Mouse (Mus musculus) CH12.LX (cell line): ENCODE measurements at regions not wholly inside any gene's neighbourhood (a gene's known extent, or its start where the extent isn't known, plus 50 kb on each side); places are given as distances from the start of the nearest gene placed in this dataset.

Experiments
- DNase-seq: peaks from one replicate; pipeline ENCODE4 v3.0.0-alpha.2; 2013; ENCODE audit errors: extremely low read depth
- H3K27ac ChIP-seq: 2 replicates; pipeline ENCODE4 v1.5.1; 2012; ENCODE audit warnings: low read depth, mild to moderate bottlenecking, control low read depth, moderate library complexity; ENCODE audit not compliant: insufficient read depth
- H3K27me3 ChIP-seq: replicated peaks from 2 replicates; pipeline ENCODE3; 2012; ENCODE audit warnings: inconsistent platforms
- H3K36me3 ChIP-seq, 2 experiments: replicated peaks in 1 of 2; 2 replicates each; pipeline versions ENCODE3 to v1.6.1; 2012; ENCODE audit warnings: inconsistent platforms in 1 of 2, low read length in 1 of 2, mild to moderate bottlenecking in 1 of 2, mixed read lengths in 1 of 2, moderate library complexity in 1 of 2; ENCODE audit not compliant: control insufficient read depth in 1 of 2, insufficient read depth in 1 of 2
- H3K4me1 ChIP-seq, 2 experiments: 2 replicates each; pipeline ENCODE4 v1.6.1; 2012; ENCODE audit warnings: inconsistent platforms in 1 of 2, moderate library complexity in 1 of 2; ENCODE audit not compliant: insufficient read depth in 2 of 2, control insufficient read depth in 1 of 2
- H3K4me2 ChIP-seq: 2 replicates; pipeline ENCODE4 v1.6.1; 2012; ENCODE audit warnings: low read depth, mild to moderate bottlenecking, control low read depth; ENCODE audit not compliant: poor library complexity, insufficient read depth, severe bottlenecking
- H3K4me3 ChIP-seq, 3 experiments: fragments of 150-350 bp in 1 of 3; sonication (generic) in 1 of 3; replicated peaks in 1 of 3; 2 replicates each; pipeline versions ENCODE3 to v1.5.1; 2011 to 2012; ENCODE audit warnings: low read depth in 2 of 3, low read length in 2 of 3, mild to moderate bottlenecking in 2 of 3, moderate library complexity in 2 of 3, control low read depth in 1 of 3, improper control_type of control experiment in 1 of 3, inconsistent platforms in 1 of 3, mixed read lengths in 1 of 3; ENCODE audit not compliant: poor library complexity in 1 of 3
- H3K79me2 ChIP-seq: replicated peaks from 2 replicates; pipeline ENCODE4 v1.6.1; 2012; ENCODE audit warnings: mild to moderate bottlenecking, moderate library complexity; ENCODE audit not compliant: control insufficient read depth, poor library complexity, insufficient read depth, severe bottlenecking; ENCODE audit errors: extremely low read depth
- H3K9ac ChIP-seq: 2 replicates; pipeline ENCODE4 v1.6.1; 2012; ENCODE audit warnings: low read depth, mild to moderate bottlenecking, control low read depth, moderate library complexity; ENCODE audit not compliant: insufficient read depth
- H3K9me3 ChIP-seq: replicated peaks from 2 replicates; pipeline ENCODE3; 2012; ENCODE audit warnings: low read length, inconsistent platforms, mixed read lengths
- CHD2 ChIP-seq: IDR thresholded peaks from 2 replicates; pipeline ENCODE4 v1.6.1; 2011; ENCODE audit warnings: low read length, improper control_type of control experiment
- CTCF ChIP-seq, 2 experiments: IDR thresholded peaks in 1 of 2; conservative IDR thresholded peaks in 1 of 2; 2 replicates each; pipeline ENCODE4 v1.5.1; 2011 to 2012; ENCODE audit warnings: low read depth in 2 of 2, low read length in 2 of 2, improper control_type of control experiment in 1 of 2, inconsistent platforms in 1 of 2, mild to moderate bottlenecking in 1 of 2, moderate library complexity in 1 of 2
- EP300 ChIP-seq: IDR thresholded peaks from 2 replicates; pipeline ENCODE4 v1.6.1; 2011; ENCODE audit warnings: low read length, improper control_type of control experiment
- GABPA ChIP-seq: IDR thresholded peaks from 2 replicates; pipeline ENCODE4 v1.6.1; 2012; ENCODE audit warnings: low read depth, low read length, improper control_type of control experiment, inconsistent platforms; ENCODE audit not compliant: insufficient replicate concordance
- JUN ChIP-seq: IDR thresholded peaks from 2 replicates; pipeline ENCODE4 v1.6.1; 2011; ENCODE audit warnings: low read depth, mild to moderate bottlenecking, low read length, improper control_type of control experiment, moderate library complexity; ENCODE audit not compliant: insufficient read depth
- JUND ChIP-seq: conservative IDR thresholded peaks from 2 replicates; pipeline ENCODE4 v1.6.1; 2011; ENCODE audit warnings: low read depth, low read length, improper control_type of control experiment
- KAT2A ChIP-seq: IDR thresholded peaks from 2 replicates; pipeline ENCODE4 v1.6.1; 2012; ENCODE audit warnings: low read length, improper control_type of control experiment, inconsistent platforms; ENCODE audit not compliant: insufficient replicate concordance
- MAFK ChIP-seq: IDR thresholded peaks from 2 replicates; pipeline ENCODE4 v1.6.1; 2011; ENCODE audit warnings: low read length, improper control_type of control experiment; ENCODE audit not compliant: insufficient replicate concordance
- MAX ChIP-seq: IDR thresholded peaks from 2 replicates; pipeline ENCODE4 v1.6.1; 2011; ENCODE audit warnings: low read length, improper control_type of control experiment
- MEF2A ChIP-seq: IDR thresholded peaks from 2 replicates; pipeline ENCODE4 v1.6.1; 2014; ENCODE audit warnings: low read depth, mild to moderate bottlenecking, inconsistent platforms, low read length, improper control_type of control experiment, borderline replicate concordance
- MXI1 ChIP-seq: IDR thresholded peaks from 2 replicates; pipeline ENCODE4 v1.6.1; 2011; ENCODE audit warnings: mild to moderate bottlenecking, low read depth, low read length, improper control_type of control experiment
- MYC ChIP-seq: IDR thresholded peaks from 2 replicates; pipeline ENCODE4 v1.6.1; 2011; ENCODE audit warnings: low read depth, mild to moderate bottlenecking, improper control_type of control experiment, low read length
- NRF1 ChIP-seq: IDR thresholded peaks from 2 replicates; pipeline ENCODE4 v1.6.1; 2014; ENCODE audit warnings: low read depth, mild to moderate bottlenecking, inconsistent platforms, low read length, improper control_type of control experiment, moderate library complexity
- POLR2A ChIP-seq: IDR thresholded peaks from 2 replicates; pipeline ENCODE4 v1.6.1; 2011; ENCODE audit warnings: low read depth, mild to moderate bottlenecking, improper control_type of control experiment, low read length
- RCOR1 ChIP-seq: conservative IDR thresholded peaks from 2 replicates; pipeline ENCODE4 v1.6.1; 2012; ENCODE audit warnings: low read depth, mild to moderate bottlenecking, inconsistent platforms, low read length, improper control_type of control experiment
- SIN3A ChIP-seq: IDR thresholded peaks from 2 replicates; pipeline ENCODE4 v1.6.1; 2012; ENCODE audit warnings: low read length, improper control_type of control experiment, inconsistent platforms
- SMC3 ChIP-seq: IDR thresholded peaks from 2 replicates; pipeline ENCODE4 v1.6.1; 2011; ENCODE audit warnings: low read depth, low read length, improper control_type of control experiment
- TBP ChIP-seq: conservative IDR thresholded peaks from 2 replicates; pipeline ENCODE4 v1.6.1; 2011; ENCODE audit warnings: low read depth, low read length, improper control_type of control experiment
- ZC3H11A ChIP-seq: IDR thresholded peaks from 2 replicates; pipeline ENCODE4 v1.6.1; 2012; ENCODE audit warnings: low read depth, mild to moderate bottlenecking, inconsistent platforms, low read length, improper control_type of control experiment
- ZKSCAN1 ChIP-seq: IDR thresholded peaks from 2 replicates; pipeline ENCODE4 v1.6.1; 2012; ENCODE audit warnings: low read depth, inconsistent platforms, low read length, improper control_type of control experiment, borderline replicate concordance
- dilution Hi-C: fragments of 300-500 bp; cut with MboI; formaldehyde crosslinking; loops from 2 replicates; pipeline ENCODE4 v1.14.3; 2020; ENCODE audit warnings: low sequenced_read_pairs; ENCODE audit not compliant: extremely low pct_unique_long_range_greater_than_20kb, extremely low pct_ligation_motif_present
- in situ Hi-C: fragments of 300-500 bp; cut with MboI; formaldehyde crosslinking; loops from 3 replicates; pipeline ENCODE4 v1.14.3; 2019; ENCODE audit warnings: low sequenced_read_pairs, low pct_ligation_motif_present, low pct_unique_long_range_greater_than_20kb, mixed read lengths

GRCm38 (mm10) chr7:61615156-61615555, 731.2 kb upstream of the Ndn start:
- no peak for TF ChIP-seq MEF2A
- no peak for TF ChIP-seq SMC3
- no peak for TF ChIP-seq JUND
- no peak for TF ChIP-seq SIN3A
- no peak for TF ChIP-seq CTCF (conservative IDR thresholded peaks at IDR 0.05 in 1 of 2, IDR thresholded peaks at IDR 0.05 in 1 of 2; ENCODE audit: low read depth in 2 of 2, low read length in 2 of 2)
- TF ChIP-seq POLR2A, result no peak
- TF ChIP-seq NRF1, result no peak
- no peak for TF ChIP-seq JUN
- TF ChIP-seq MYC, result no peak
- TF ChIP-seq CHD2, result no peak
- TF ChIP-seq KAT2A, result no peak
- TF ChIP-seq TBP, result no peak
- no peak for TF ChIP-seq ZKSCAN1
- TF ChIP-seq MAX, result no peak
- TF ChIP-seq ZC3H11A, result no peak
- TF ChIP-seq MAFK, result no peak
- TF ChIP-seq RCOR1, result no peak
- Histone ChIP-seq H3K79me2 (no peaks in the 10 kb centered on the region), H3K4me3 (no peak overlapping the region), H3K27ac (no peak overlapping the region), H3K36me3 (no peaks in the 10 kb centered on the region), H3K9ac (no peak overlapping the region), H3K4me2 (no peak overlapping the region), H3K9me3 (peaks cover 22% of the 10 kb centered on the region), H3K27me3 (no peaks in the 10 kb centered on the region), H3K4me1 (no peaks in the 10 kb centered on the region)
- dilution Hi-C loops, result no loop called here
- in situ Hi-C loops, result no loop called here
- no peak for DNase-seq

- TF ChIP-seq MXI1 (no peak), GABPA (no peak), EP300 (no peak)
- dilution Hi-C loops, result no loop called here
- in situ Hi-C loops, result no loop called here
Observed at GRCm38 (mm10) chr7:61644893-61645545, 701.4 kb upstream of the Ndn start.

More at GRCm38 (mm10) chr7:61644893-61645545, 701.4 kb upstream of the Ndn start:
- no peaks in the 10 kb centered on the region for H3K36me3 ChIP-seq
- H3K27me3 ChIP-seq, result no peaks in the 10 kb centered on the region
- no peak overlapping the region for H3K9ac ChIP-seq
- H3K27ac ChIP-seq, result no peak overlapping the region
- H3K4me1 ChIP-seq, result no peaks in the 10 kb centered on the region
- H3K4me3 ChIP-seq, result no peak overlapping the region
- no peak for DNase-seq
- H3K4me2 ChIP-seq, result no peak overlapping the region
- no peaks in the 10 kb centered on the region for H3K79me2 ChIP-seq
- peaks cover 40% of the 10 kb centered on the region for H3K9me3 ChIP-seq
